9 mouse cellular contexts compared by ENCODE assay signal in the genomic region with DNA sequence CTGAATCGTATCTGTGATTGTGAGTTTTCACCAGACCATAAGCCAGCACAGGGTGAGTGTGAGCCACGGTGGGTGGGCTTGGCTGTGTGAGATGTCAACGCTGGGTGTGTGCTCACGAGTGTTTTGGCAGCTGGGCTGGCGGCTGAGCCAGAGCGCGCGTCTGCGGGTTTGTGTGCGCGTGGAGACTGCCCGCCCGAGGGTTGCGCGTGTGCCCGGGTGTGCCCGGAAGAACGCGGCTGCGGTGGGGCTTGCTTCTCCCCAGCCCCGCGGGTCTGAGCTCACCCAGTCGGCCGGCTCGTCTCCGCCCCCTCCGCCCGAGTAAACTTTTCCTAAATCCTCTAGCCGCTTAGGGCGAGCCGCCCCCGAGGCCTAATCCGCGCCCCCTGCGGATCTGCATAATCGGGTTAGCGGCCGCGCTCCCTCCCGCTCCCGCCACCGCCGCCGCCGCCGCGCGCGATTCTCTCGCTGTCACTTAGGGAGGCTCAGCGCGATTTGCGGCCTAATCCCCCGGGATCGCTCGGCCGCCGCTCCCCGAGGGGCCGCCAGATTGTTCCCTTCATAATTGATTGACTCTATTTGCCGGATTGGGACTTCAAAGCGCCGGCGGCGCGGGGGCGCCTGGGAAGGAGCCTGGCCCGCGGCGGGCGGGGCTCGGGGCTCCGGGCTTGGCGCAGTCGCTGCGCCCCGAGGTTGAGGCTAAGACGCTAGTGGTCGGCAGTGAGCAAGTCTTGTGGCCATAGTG. TPM values are rescaled to one million over a fixed set of nuclear protein-coding genes. Genes with fewer than 3 reads are reported as not detected.
A peak's percentile ranks its signal among the peaks of the same experiment; 100 is the strongest.
DNase-seq lines count a peak whose midpoint lies in the region; ATAC-seq lines count a peak whose summit lies in the region.
"Had no signal": no experiment of that assay in that cellular context is flagged by ENCODE, and none has a peak within 500 bp of the region (broad histone marks: within the 10 kb centered on the region; RNA-seq: fewer than 3 reads in every experiment).

No protein-coding gene starts in this region.

- H3K4me2 ChIP-seq in forebrain, embryonic 13.5 days, result peak overlapping the region; percentile 82
- H3K4me2 ChIP-seq in midbrain, embryonic 14.5 days (ENCODE audit: low read length), result peak overlapping the region; percentile 81
- peak overlapping the region; percentile 92 for H3K4me2 ChIP-seq in stomach, embryonic 14.5 days (replicated peaks; ENCODE audit: low read depth, low read length)

- H3K4me3 ChIP-seq in forebrain, embryonic 13.5 days, result peak overlapping the region; percentile 56
- H3K4me3 ChIP-seq in midbrain, embryonic 14.5 days (replicated peaks; ENCODE audit: low read depth, low read length), result peak overlapping the region; percentile 47
- H3K4me3 ChIP-seq in stomach, embryonic 14.5 days (ENCODE audit: low read depth, low read length), result peak overlapping the region; percentile 53

- WGBS in forebrain, embryonic 13.5 days, result 1% methylated on average over 75 of the region's 79 CpGs
- WGBS in midbrain, embryonic 14.5 days, result under 1% methylated on average over 79 of the region's 79 CpGs
- under 1% methylated on average over 79 of the region's 79 CpGs for WGBS in stomach, embryonic 14.5 days

- peaks cover 21% of the 10 kb centered on the region for H3K4me1 ChIP-seq in forebrain, embryonic 13.5 days
- peaks cover 31% of the 10 kb centered on the region for H3K4me1 ChIP-seq in midbrain, embryonic 14.5 days (ENCODE audit: control insufficient read depth, insufficient read depth, low read length)
- H3K4me1 ChIP-seq in stomach, embryonic 14.5 days (ENCODE audit: control insufficient read depth, insufficient read depth, low read length), result no peaks in the 10 kb centered on the region

- no peaks in the 10 kb centered on the region for H3K9me3 ChIP-seq in forebrain, embryonic 13.5 days (replicated peaks)
- no peaks in the 10 kb centered on the region for H3K9me3 ChIP-seq in midbrain, embryonic 14.5 days (ENCODE audit: control insufficient read depth, low read length)
- no peaks in the 10 kb centered on the region for H3K9me3 ChIP-seq in stomach, embryonic 14.5 days (ENCODE audit: control insufficient read depth, low read depth, low read length)

- peaks cover 98% of the 10 kb centered on the region for H3K27me3 ChIP-seq in forebrain, embryonic 13.5 days
- peaks cover 50% of the 10 kb centered on the region for H3K27me3 ChIP-seq in midbrain, embryonic 14.5 days (ENCODE audit: control insufficient read depth, insufficient read depth, low read length)
- peaks cover 34% of the 10 kb centered on the region for H3K27me3 ChIP-seq in stomach, embryonic 14.5 days (ENCODE audit: control insufficient read depth, insufficient read depth, low read length)

- no peaks in the 10 kb centered on the region for H3K36me3 ChIP-seq in forebrain, embryonic 13.5 days (ENCODE audit: poor library complexity, severe bottlenecking)
- no peaks in the 10 kb centered on the region for H3K36me3 ChIP-seq in midbrain, embryonic 14.5 days (ENCODE audit: control insufficient read depth, insufficient read depth, low read length)
- no peaks in the 10 kb centered on the region for H3K36me3 ChIP-seq in stomach, embryonic 14.5 days (ENCODE audit: control insufficient read depth, insufficient read depth, low read length)

- H3K27ac ChIP-seq in forebrain, embryonic 13.5 days, result no peak overlapping the region
- H3K27ac ChIP-seq in midbrain, embryonic 14.5 days (replicated peaks; ENCODE audit: low read depth, low read length), result no peak overlapping the region
- H3K27ac ChIP-seq in stomach, embryonic 14.5 days (ENCODE audit: low read length), result no peak overlapping the region

- peak overlapping the region; percentile 67 for H3K9ac ChIP-seq in forebrain, embryonic 13.5 days
- H3K9ac ChIP-seq in midbrain, embryonic 14.5 days (replicated peaks; ENCODE audit: low read length), result peak overlapping the region; percentile 54
- peak overlapping the region; percentile 52 for H3K9ac ChIP-seq in stomach, embryonic 14.5 days (replicated peaks; ENCODE audit: low read depth, low read length)

- peak; percentile 29 for DNase-seq in gastrocnemius, postnatal 14 days
- no peak for DNase-seq in gastrocnemius, adult 18-20 months (ENCODE audit: low spot score)
- DNase-seq in liver, result peak; percentile 17
- DNase-seq in midbrain, embryonic 14.5 days, result peak; percentile 90

- intact Hi-C loops in gastrocnemius, postnatal 14 days (cut with DNase I; ENCODE audit: low total_unique reads), result no loop called here

- ATAC-seq in activated CD4-positive, CD25-positive, alpha-beta regulatory T cell, adult 4 months, result peak; percentile 43
- peak; percentile 78 for ATAC-seq in forebrain, embryonic 13.5 days
- peak; percentile 56 for ATAC-seq in inflammation-experienced regulatory T-cells, adult 6 months
- ATAC-seq in midbrain, embryonic 14.5 days (ENCODE audit: low FRiP score, low TSS enrichment), result peak; percentile 84
- peak; percentile 47; the same call in 1 of the 2 replicates for ATAC-seq in stomach, embryonic 14.5 days (ENCODE audit: insufficient number of reproducible peaks, insufficient read depth, low FRiP score, low read depth)
- ATAC-seq: Patski had no signal

RNA-seq across cellular contexts. Expression of a gene that starts 23.1 kb away (rescaled TPM):
- not detected for total RNA-seq in gastrocnemius, postnatal 14 days (2021)
- total RNA-seq in gastrocnemius, adult 18-20 months (2021), result not detected
- not detected for polyA plus RNA-seq in activated CD4-positive, CD25-positive, alpha-beta regulatory T cell, adult 4 months (2017; shearing (Covaris generic))
- polyA plus RNA-seq in forebrain, embryonic 13.5 days (2015; fragmentation: Nextera tagmentation; extraction: Ambion mirVana), result 0.09 and 0.11 TPM in 2 replicates
- not detected for polyA plus RNA-seq in inflammation-experienced regulatory T-cells, adult 6 months (2017; shearing (Covaris generic))
- polyA plus RNA-seq in midbrain, embryonic 14.5 days (2014; fragmentation: Nextera tagmentation; extraction: Ambion mirVana), result 8.2 and 8.5 TPM in 2 replicates
- not detected in 2 replicates for polyA plus RNA-seq in stomach, embryonic 14.5 days (2014; fragmentation: Nextera tagmentation; extraction: Ambion mirVana)
- polyA plus RNA-seq: Patski had no signal

RNA-seq across cellular contexts. Expression of a gene that starts 54.9 kb away (rescaled TPM):
- under 1 TPM in 1 of 2 experiments, not detected in 1; 0.39 TPM for total RNA-seq in gastrocnemius, postnatal 14 days (2021)
- under 1 TPM; 0.09 to 0.19 TPM for total RNA-seq in gastrocnemius, adult 18-20 months (2021)
- 10 to 100 TPM; 35.9 to 43.4 TPM for polyA plus RNA-seq in activated CD4-positive, CD25-positive, alpha-beta regulatory T cell, adult 4 months (2017; shearing (Covaris generic))
- polyA plus RNA-seq in forebrain, embryonic 13.5 days (2015; fragmentation: Nextera tagmentation; extraction: Ambion mirVana), result 4.7 and 5.5 TPM in 2 replicates
- polyA plus RNA-seq in inflammation-experienced regulatory T-cells, adult 6 months (2017; shearing (Covaris generic)), result 10 to 100 TPM; 29.0 to 64.8 (median 60.3) TPM
- 15.5 and 17.5 TPM in 2 replicates for polyA plus RNA-seq in midbrain, embryonic 14.5 days (2014; fragmentation: Nextera tagmentation; extraction: Ambion mirVana)
- polyA plus RNA-seq in stomach, embryonic 14.5 days (2014; fragmentation: Nextera tagmentation; extraction: Ambion mirVana), result 8.3 and 8.5 TPM in 2 replicates
